8 mouse cellular contexts compared by ENCODE assay signal in genomic region chr16:38090341-38091005, GRCm38 (mm10). TPM values are rescaled to one million over a fixed set of nuclear protein-coding genes. Genes with fewer than 3 reads are reported as not detected.
A peak's percentile ranks its signal among the peaks of the same experiment; 100 is the strongest.
DNase-seq lines count a peak whose midpoint lies in the region; ATAC-seq and TF ChIP-seq lines count a peak whose summit lies in the region.

No protein-coding gene starts in this region.

- H3K36me3 ChIP-seq in heart, embryonic 12.5 days, result peaks cover 2% of the 10 kb centered on the region; the same call in 1 of the 2 replicates
- H3K36me3 ChIP-seq in forebrain, embryonic 12.5 days (replicated peaks), result no peaks in the 10 kb centered on the region
- H3K36me3 ChIP-seq in limb, embryonic 14.5 days (ENCODE audit: control insufficient read depth, insufficient read depth, low read length), result peaks cover 4% of the 10 kb centered on the region; the same call in 1 of the 2 replicates
- H3K36me3 ChIP-seq in neural tube, embryonic 14.5 days (ENCODE audit: control insufficient read depth, insufficient read depth, low read length), result no peaks in the 10 kb centered on the region

- WGBS in heart, embryonic 12.5 days, result 0% methylated on average over 17 of the region's 17 CpGs
- WGBS in forebrain, embryonic 12.5 days, result under 1% methylated on average over 17 of the region's 17 CpGs
- WGBS in limb, embryonic 14.5 days, result 1% methylated on average over 17 of the region's 17 CpGs
- WGBS in neural tube, embryonic 14.5 days, result under 1% methylated on average over 17 of the region's 17 CpGs

- TF ChIP-seq POLR2A in limb, embryonic 14.5 days (IDR thresholded peaks at IDR 0.05; ENCODE audit: borderline replicate concordance, extremely low read depth, insufficient read depth, insufficient read length), result no peak

- peak overlapping the region; percentile 8; the same call in 1 of the 2 replicates for H3K27ac ChIP-seq in heart, embryonic 12.5 days (ENCODE audit: poor library complexity, severe bottlenecking)
- peak overlapping the region; percentile 33; the same call in 1 of the 2 replicates for H3K27ac ChIP-seq in forebrain, embryonic 12.5 days
- H3K27ac ChIP-seq in limb, embryonic 14.5 days (replicated peaks; ENCODE audit: low read depth, low read length), result peak overlapping the region; percentile 100
- no peak overlapping the region; the same call in 1 of the 2 replicates for H3K27ac ChIP-seq in neural tube, embryonic 14.5 days (ENCODE audit: low read depth, low read length)

- H3K9ac ChIP-seq in heart, embryonic 12.5 days, result peak overlapping the region; percentile 79
- H3K9ac ChIP-seq in forebrain, embryonic 12.5 days, result peak overlapping the region; percentile 99
- H3K9ac ChIP-seq in limb, embryonic 14.5 days (ENCODE audit: low read depth, low read length, severe bottlenecking), result peak overlapping the region; percentile 95
- peak overlapping the region; percentile 100 for H3K9ac ChIP-seq in neural tube, embryonic 14.5 days (replicated peaks; ENCODE audit: low read depth, low read length)

- intact Hi-C loops in gastrocnemius, postnatal 14 days (cut with DNase I; ENCODE audit: low total_unique reads), result no loop called here

- no peaks in the 10 kb centered on the region for H3K27me3 ChIP-seq in heart, embryonic 12.5 days (replicated peaks)
- no peaks in the 10 kb centered on the region for H3K27me3 ChIP-seq in forebrain, embryonic 12.5 days
- no peaks in the 10 kb centered on the region for H3K27me3 ChIP-seq in limb, embryonic 14.5 days (ENCODE audit: control insufficient read depth, insufficient read depth, low read length)
- H3K27me3 ChIP-seq in neural tube, embryonic 14.5 days (ENCODE audit: control insufficient read depth, insufficient read depth, low read length), result no peaks in the 10 kb centered on the region

- peak overlapping the region; percentile 76 for H3K4me2 ChIP-seq in heart, embryonic 12.5 days
- peak overlapping the region; percentile 87 for H3K4me2 ChIP-seq in forebrain, embryonic 12.5 days
- H3K4me2 ChIP-seq in limb, embryonic 14.5 days (replicated peaks; ENCODE audit: low read depth, low read length, severe bottlenecking), result peak overlapping the region; percentile 68
- peak overlapping the region; percentile 83 for H3K4me2 ChIP-seq in neural tube, embryonic 14.5 days (ENCODE audit: low read depth, low read length)

- peak overlapping the region; percentile 99 for H3K4me3 ChIP-seq in heart, embryonic 12.5 days
- peak overlapping the region; percentile 96 for H3K4me3 ChIP-seq in forebrain, embryonic 12.5 days (replicated peaks)
- peak overlapping the region; percentile 88 for H3K4me3 ChIP-seq in limb, embryonic 14.5 days (replicated peaks; ENCODE audit: low read length)
- peak overlapping the region; percentile 90 for H3K4me3 ChIP-seq in neural tube, embryonic 14.5 days (ENCODE audit: low read depth, low read length)

- peaks cover 28% of the 10 kb centered on the region for H3K4me1 ChIP-seq in heart, embryonic 12.5 days (replicated peaks)
- peaks cover 37% of the 10 kb centered on the region for H3K4me1 ChIP-seq in forebrain, embryonic 12.5 days
- peaks cover 15% of the 10 kb centered on the region for H3K4me1 ChIP-seq in limb, embryonic 14.5 days (ENCODE audit: control insufficient read depth, insufficient read depth, low read length)
- H3K4me1 ChIP-seq in neural tube, embryonic 14.5 days (ENCODE audit: control insufficient read depth, insufficient read depth, low read length), result peaks cover 29% of the 10 kb centered on the region

- DNase-seq in heart, adult 9 months (ENCODE audit: low spot score in 2 of 2), result no peak
- peak; percentile 58 for DNase-seq in Muller cell, postnatal 12 days (ENCODE audit: inconsistent ontology term)
- DNase-seq in limb, embryonic 14.5 days (ENCODE audit: low spot score), result no peak
- DNase-seq in gastrocnemius, postnatal 14 days, result no peak
- DNase-seq in MN1 (ENCODE audit: low spot score), result no peak

- H3K9me3 ChIP-seq in heart, embryonic 12.5 days (replicated peaks), result no peaks in the 10 kb centered on the region
- H3K9me3 ChIP-seq in forebrain, embryonic 12.5 days, result no peaks in the 10 kb centered on the region
- H3K9me3 ChIP-seq in limb, embryonic 14.5 days (ENCODE audit: control insufficient read depth, low read length), result no peaks in the 10 kb centered on the region
- H3K9me3 ChIP-seq in neural tube, embryonic 14.5 days (ENCODE audit: control insufficient read depth, low read length), result no peaks in the 10 kb centered on the region

- no peak for ATAC-seq in heart, embryonic 12.5 days (ENCODE audit: insufficient number of reproducible peaks, low FRiP score)
- ATAC-seq in forebrain, embryonic 12.5 days (ENCODE audit: low FRiP score), result no peak
- ATAC-seq in limb, embryonic 14.5 days (ENCODE audit: low FRiP score, low read depth), result no peak
- no peak for ATAC-seq in neural tube, embryonic 14.5 days (ENCODE audit: low read depth)

RNA-seq across cellular contexts. Expression of gene Gsk3b, which starts 1.7 kb away (rescaled TPM):
- polyA plus RNA-seq in heart, embryonic 12.5 days (2016; fragmentation: Nextera tagmentation; extraction: Ambion mirVana), result 46.8 and 47.3 TPM in 2 replicates
- polyA plus RNA-seq in forebrain, embryonic 12.5 days (2016; fragmentation: Nextera tagmentation; extraction: Ambion mirVana), result 116 and 129 TPM in 2 replicates
- 17.5 and 20.1 TPM in 2 replicates for polyA plus RNA-seq in limb, embryonic 14.5 days (2012; rRNA removed)
- 61.3 and 63.2 TPM in 2 replicates for polyA plus RNA-seq in limb, embryonic 14.5 days (2014; fragmentation: Nextera tagmentation; extraction: Ambion mirVana)
- 171 and 209 TPM in 2 replicates for polyA plus RNA-seq in neural tube, embryonic 14.5 days (2014; fragmentation: Nextera tagmentation; extraction: Ambion mirVana)
- 10 to 100 TPM; 47.2 to 49.3 TPM for total RNA-seq in gastrocnemius, postnatal 14 days (2021)
